Mouse (Mus musculus): Measurements from ENCODE around the gene Rpl23. TPM values are rescaled to one million over a fixed set of nuclear protein-coding genes. Genes with fewer than 3 reads are reported as not detected.

Rpl23 gene
- polyA plus RNA-seq, 1 experiment, result 87.5 TPM

- TF ChIP-seq GATA1 (IDR thresholded peaks at IDR 0.05; ENCODE audit: low read length), result no peak
Measured at GRCm38 (mm10) chr11:97796910-97797309, 14.7 kb upstream of the Rpl23 start.

DNA sequence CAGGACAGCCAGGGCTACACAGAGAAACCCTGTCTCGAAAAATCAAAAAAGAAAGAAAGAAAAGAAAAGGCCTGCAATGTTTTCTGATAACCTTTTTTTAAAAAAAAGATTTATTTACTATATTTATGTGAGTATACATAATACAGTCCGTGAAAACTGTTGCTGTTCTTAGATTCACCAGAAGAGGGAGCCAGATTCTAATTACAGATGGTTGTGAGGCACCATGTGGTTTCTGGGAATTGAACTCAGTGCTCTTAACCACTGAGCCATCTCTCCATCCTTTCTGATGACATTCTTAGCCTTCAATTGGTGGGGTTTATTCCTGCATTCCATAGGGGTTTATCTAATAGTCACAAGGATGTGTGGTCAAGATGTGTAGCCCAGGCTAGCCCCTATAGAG lies 10.9 kb upstream of the Rpl23 start:
- TF ChIP-seq GATA1 (IDR thresholded peaks at IDR 0.05; ENCODE audit: low read length), result no peak

DNA sequence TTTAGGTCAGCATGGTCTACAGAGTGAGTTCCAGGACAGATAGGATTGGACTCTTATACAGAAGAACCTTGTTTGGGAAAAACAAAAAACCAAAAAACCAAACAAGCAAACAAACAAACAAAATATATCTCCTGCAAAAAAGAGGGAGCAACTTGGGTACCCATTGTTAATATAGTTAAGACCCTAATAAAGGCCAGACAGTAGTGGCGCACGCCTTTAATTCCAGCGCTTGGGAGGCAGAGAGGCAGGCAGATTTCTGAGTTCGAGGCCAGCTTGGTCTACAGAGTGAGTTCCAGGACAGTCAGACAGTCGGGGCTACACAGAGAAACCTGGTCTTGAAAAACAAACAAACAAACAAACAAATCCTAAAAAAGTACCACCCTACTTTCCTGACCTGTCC lies 7.5 kb upstream of the Rpl23 start:
- no peak for TF ChIP-seq GATA1 (IDR thresholded peaks at IDR 0.05; ENCODE audit: low read length)

DNA sequence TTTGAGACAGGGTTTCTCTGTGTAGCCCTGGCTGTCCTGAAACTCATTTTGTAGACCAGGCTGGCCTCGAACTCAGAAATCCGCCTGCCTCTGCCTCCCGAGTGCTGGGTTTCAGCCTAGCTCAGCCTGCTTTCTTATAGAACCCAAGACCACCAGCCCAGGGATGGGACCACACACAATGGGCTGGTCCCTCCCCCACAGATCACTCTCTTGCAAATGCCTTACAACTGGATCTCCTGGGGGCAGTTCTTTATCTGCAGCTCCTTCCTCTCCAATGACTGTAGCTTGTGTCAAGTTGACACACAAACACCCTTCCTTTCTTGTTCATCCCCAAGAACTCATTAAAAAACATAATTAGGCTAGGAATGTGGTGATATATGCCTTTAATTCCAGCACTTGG lies 5.7 kb upstream of the Rpl23 start:
- TF ChIP-seq GATA1 (IDR thresholded peaks at IDR 0.05; ENCODE audit: low read length), result no peak

- no peak for TF ChIP-seq GATA1 (IDR thresholded peaks at IDR 0.05; ENCODE audit: low read length)
Measured at GRCm38 (mm10) chr11:97782564-97782895, 293 bp upstream of the Rpl23 start.

DNA sequence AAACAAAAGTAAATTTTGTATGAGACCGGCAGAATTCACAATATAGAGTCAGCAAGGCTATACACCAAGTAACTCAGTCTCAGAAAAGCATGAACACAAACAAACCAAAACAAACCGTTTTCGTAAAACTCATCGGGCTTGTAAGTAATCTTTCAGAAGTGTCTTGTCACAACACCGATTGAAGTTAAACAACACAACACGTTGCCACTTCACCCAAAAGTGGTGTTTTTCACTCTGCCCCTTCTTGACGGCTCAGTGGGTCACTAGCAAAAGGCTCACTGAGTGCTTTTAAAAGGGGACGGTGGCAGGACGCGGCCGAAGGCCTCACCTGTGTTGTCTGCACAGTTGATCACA lies 782 bp downstream of the Rpl23 start:
- no peak for TF ChIP-seq GATA1 (IDR thresholded peaks at IDR 0.05; ENCODE audit: low read length)

- no peak for TF ChIP-seq GATA1 (IDR thresholded peaks at IDR 0.05; ENCODE audit: low read length)
Measured at GRCm38 (mm10) chr11:97779968-97780701, 2.1 kb downstream of the Rpl23 start.

DNA sequence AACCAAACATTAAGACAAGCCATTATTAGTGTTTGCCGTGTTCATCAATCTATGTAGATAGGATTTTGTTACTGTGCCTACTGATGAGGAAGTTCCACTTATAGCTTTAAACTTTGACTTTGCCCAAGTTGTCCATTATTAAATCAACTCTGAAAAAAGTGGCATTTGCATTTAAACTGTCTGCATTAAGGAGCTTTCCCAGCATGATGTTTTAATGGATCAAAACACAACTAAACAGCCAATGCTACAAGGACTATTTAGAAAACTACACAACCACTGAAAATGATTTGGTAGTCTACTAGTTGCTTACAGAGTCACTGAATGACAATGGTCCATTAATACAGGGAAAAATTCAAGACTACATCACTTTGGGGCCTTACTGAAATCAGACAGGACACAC lies 3.3 kb downstream of the Rpl23 start:
- TF ChIP-seq GATA1 (IDR thresholded peaks at IDR 0.05; ENCODE audit: low read length), result no peak

DNA sequence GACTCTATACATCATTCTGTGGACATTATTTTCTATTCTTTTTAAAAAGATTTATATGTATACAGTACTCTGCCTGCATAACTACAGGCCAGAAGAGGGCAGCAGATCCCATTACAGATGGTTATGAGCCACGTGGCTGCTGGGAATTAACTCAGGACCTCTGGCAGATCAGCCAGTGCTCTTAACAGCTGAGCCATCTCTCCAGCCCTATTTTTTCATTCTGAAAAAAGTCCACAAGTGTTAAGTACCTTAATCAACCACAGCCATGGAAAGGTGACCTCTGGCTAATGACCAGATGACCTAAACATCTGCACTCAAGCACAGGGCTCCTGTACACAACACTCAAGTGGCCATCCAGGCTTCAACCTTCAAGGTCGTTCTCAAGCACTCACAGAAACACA lies 5.1 kb downstream of the Rpl23 start:
- TF ChIP-seq GATA1 (IDR thresholded peaks at IDR 0.05; ENCODE audit: low read length), result no peak

GRCm38 (mm10) chr11:97776497-97777128 lies 5.6 kb downstream of the Rpl23 start:
- no peak for TF ChIP-seq GATA1 (IDR thresholded peaks at IDR 0.05; ENCODE audit: low read length)

- TF ChIP-seq GATA1 (IDR thresholded peaks at IDR 0.05; ENCODE audit: low read length), result no peak
Measured at GRCm38 (mm10) chr11:97775808-97776496, 6.3 kb downstream of the Rpl23 start, which contains the start of gene 1700001P01Rik. 1700001P01Rik (minus strand) TSS chr11:97775918.

DNA sequence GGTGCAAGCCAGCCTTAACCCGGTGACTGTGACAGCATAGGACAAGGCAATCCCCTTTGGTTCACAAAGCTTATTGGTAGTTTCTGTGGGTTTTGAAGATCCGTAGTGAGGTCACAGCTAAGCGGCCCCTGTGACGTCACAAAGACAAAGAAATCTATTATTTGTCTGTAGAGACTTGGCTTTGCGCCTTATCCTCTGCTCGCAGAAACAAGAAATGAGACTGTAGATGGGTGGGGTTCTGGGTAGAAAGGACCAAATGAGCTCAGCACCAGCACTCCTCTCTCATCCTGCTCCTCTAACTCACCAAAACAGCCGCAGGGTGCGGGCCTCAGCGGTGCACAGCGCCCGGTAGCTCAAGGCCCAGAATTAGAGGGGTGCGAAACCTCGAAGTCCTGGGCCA lies 7.1 kb downstream of the Rpl23 start:
- TF ChIP-seq GATA1 (IDR thresholded peaks at IDR 0.05; ENCODE audit: low read length), result no peak

DNA sequence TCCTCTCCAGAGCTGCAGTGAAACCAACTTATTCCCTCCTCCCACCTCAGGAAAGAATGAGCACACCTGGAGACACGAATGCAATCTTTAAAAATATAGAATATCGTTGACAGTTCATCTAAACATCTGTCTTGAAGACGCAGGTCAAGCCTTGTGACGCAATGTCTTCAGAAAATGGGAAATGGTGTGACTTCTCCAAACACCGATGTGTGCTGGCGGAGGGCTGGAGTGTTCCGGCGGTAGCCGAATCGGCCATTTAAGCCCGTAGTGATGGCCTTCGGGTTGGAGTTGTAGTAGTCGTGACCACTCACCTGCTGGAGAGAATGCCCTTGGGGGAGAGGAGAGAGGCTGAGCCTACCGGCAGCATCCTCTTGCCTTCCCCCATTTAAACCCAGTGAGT lies 10.8 kb downstream of the Rpl23 start:
- TF ChIP-seq GATA1 (IDR thresholded peaks at IDR 0.05; ENCODE audit: low read length), result no peak

DNA sequence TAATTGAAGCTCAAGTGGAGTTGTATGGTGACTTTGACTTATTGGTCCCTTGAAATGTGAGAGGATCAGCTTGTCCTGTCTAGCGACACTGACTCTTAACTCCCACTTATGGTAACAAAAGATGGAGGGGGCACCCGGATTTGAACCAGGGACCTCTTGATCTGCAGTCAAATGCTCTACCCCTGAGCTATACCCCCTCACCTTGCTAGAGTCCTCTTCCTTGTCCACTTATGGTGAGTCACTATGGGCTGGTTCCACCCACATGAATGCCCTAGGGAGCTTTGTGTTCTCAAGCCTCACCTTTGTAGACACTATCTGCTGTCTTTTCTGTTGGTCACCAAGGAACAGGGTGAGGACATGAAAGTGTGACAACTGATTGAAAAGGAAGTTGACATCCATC lies 12.5 kb downstream of the Rpl23 start:
- TF ChIP-seq GATA1 (IDR thresholded peaks at IDR 0.05; ENCODE audit: low read length), result no peak

DNA sequence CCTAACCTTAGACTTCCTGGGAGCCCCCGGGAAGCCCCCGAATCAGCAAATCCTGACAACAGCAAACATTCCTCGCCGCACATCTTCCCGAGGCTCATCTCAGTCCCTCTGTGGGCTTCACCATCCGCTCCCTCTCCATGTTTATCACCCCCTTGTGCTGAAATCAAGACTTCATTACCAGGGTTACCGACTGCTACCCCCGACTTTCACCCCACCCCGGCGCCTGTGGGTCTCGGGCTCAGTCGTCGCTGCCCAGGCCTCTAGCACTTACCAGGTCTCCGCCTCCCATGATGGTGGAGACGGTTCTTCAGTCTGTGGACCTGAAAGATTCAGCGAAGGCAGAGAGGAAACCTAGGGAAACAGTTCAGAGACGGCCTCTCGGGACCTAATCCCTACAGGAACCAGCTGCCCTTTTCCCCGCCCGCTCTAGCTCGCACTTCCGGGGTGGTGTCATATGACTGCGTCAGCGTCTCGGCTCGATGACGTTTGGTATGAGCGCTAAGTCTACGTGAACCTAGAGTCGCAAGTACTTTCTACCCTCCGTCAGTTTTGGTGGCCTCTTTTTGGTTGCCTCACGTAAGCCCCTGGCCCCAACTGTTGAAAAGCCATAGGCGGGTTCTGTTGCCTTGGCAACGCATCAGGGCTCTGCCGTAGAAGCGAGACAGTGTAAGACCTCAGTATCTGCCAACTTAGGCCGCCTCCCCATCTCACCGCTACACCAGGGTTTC lies 15.9 kb downstream of the Rpl23 start, which contains the start of gene Cwc25:
Gene Cwc25 (minus strand): TSS at position 403 of the 728 bp plus-strand sequence.
- TF ChIP-seq GATA1 (IDR thresholded peaks at IDR 0.05; ENCODE audit: low read length), result no peak

GRCm38 (mm10) chr11:97761638-97762037 lies 20.6 kb downstream of the Rpl23 start:
- TF ChIP-seq GATA1 (IDR thresholded peaks at IDR 0.05; ENCODE audit: low read length), result no peak

All from G1E-ER4 (cell line).